Mouse (Mus musculus): ENCODE measurements at regions not wholly inside any gene's neighbourhood (a gene's known extent, or its start where the extent isn't known, plus 50 kb on each side); places are given as distances from the start of the nearest gene placed in this dataset.
"Not testable (repeated sequence)": the region's sequence is repeated elsewhere in the genome, so short reads cannot be mapped to it uniquely, and the experiment has no call there.

DNA sequence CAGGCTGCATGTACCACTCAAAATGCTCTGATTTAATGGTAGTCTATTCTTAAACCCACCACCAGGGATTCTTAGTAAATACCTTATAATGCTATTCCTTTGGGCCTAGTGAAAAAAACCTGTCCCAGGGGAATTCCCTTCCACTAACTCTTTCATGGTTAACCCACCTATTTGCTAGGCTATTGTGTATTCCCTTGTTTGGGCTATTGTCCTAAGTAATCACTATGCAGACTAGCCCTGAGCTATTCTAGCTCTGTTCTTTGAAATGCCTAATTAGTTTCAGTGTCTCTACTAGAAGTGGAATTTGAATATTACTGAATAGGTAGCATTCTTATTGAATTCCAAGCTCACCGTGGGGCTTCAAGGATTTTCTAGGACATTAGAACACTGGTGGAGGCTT lies 620.6 kb upstream of the Pom121l12 start:
- WGBS, result 43% methylated on average over 1 of the region's 1 CpGs
- Histone ChIP-seq H3K27ac (replicated peaks) (no peak overlapping the region), H3K36me3 (no peaks in the 10 kb centered on the region), H3K4me1 (replicated peaks) (no peaks in the 10 kb centered on the region), H3K9ac (no peak overlapping the region), H3K27me3 (no peaks in the 10 kb centered on the region), H3K4me2 (no peak overlapping the region), H3K9me3 (no peaks in the 10 kb centered on the region), H3K4me3 (no peak overlapping the region)
- no peak for ATAC-seq (ENCODE audit: low read depth)

- Histone ChIP-seq H3K9ac (no peak overlapping the region), H3K27ac (replicated peaks) (no peak overlapping the region), H3K4me2 (no peak overlapping the region), H3K4me3 (no peak overlapping the region), H3K36me3 (no peaks in the 10 kb centered on the region), H3K4me1 (replicated peaks) (no peaks in the 10 kb centered on the region), H3K9me3 (no peaks in the 10 kb centered on the region), H3K27me3 (no peaks in the 10 kb centered on the region)
- WGBS, result 84% methylated on average over 3 of the region's 3 CpGs
- ATAC-seq (ENCODE audit: low read depth), result no peak
These were observed 582.4 kb upstream of the Pom121l12 start for GRCm38 (mm10) chr11:14016637-14017036.

- H3K4me3 ChIP-seq, result no peak overlapping the region
These were observed 567.5 kb upstream of the Pom121l12 start for GRCm38 (mm10) chr11:14031412-14032122.

GRCm38 (mm10) chr11:14032498-14032897 lies 566.6 kb upstream of the Pom121l12 start:
- not testable (repeated sequence) for H3K4me3 ChIP-seq; H3K36me3 ChIP-seq; H3K4me2 ChIP-seq; H3K4me1 ChIP-seq (replicated peaks); H3K9ac ChIP-seq; H3K27ac ChIP-seq (replicated peaks); ATAC-seq (ENCODE audit: low read depth); H3K9me3 ChIP-seq; H3K27me3 ChIP-seq
- 80% methylated on average over 6 of the region's 6 CpGs for WGBS

More at GRCm38 (mm10) chr11:14031412-14032122, 567.5 kb upstream of the Pom121l12 start:
- Histone ChIP-seq H3K9me3 (no peaks in the 10 kb centered on the region), H3K27ac (replicated peaks) (no peak overlapping the region), H3K27me3 (no peaks in the 10 kb centered on the region), H3K4me1 (replicated peaks) (no peaks in the 10 kb centered on the region; the same call in 1 of the 2 replicates), H3K4me2 (no peak overlapping the region), H3K9ac (no peak overlapping the region), H3K36me3 (no peaks in the 10 kb centered on the region)
- peak; percentile 74 for ATAC-seq (ENCODE audit: low read depth)

DNA sequence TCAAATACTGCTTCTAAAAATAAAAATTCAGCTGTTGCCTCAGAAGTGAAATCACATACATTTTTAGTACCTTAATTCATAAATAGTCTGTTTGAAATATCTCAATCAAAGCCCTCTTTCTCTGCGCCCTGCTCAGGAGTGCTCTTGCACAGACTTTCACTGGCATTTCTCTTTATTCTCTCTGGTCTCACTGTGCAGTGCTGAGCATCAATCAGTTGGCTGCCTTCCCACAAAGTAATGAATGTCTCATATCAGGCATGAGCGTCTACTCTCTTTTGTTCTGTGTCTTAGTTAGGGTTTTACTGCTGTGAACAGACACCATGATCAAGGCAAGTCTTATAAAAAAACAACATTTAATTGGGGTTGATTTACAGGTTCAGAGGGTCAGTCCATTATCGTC lies 540.0 kb upstream of the Pom121l12 start:
- 57% methylated on average over 3 of the region's 3 CpGs for WGBS
- Histone ChIP-seq H3K4me1 (replicated peaks) (no peaks in the 10 kb centered on the region), H3K27me3 (no peaks in the 10 kb centered on the region), H3K27ac (replicated peaks) (no peak overlapping the region), H3K4me3 (no peak overlapping the region), H3K9ac (no peak overlapping the region), H3K36me3 (no peaks in the 10 kb centered on the region), H3K4me2 (no peak overlapping the region), H3K9me3 (no peaks in the 10 kb centered on the region)
- ATAC-seq (ENCODE audit: low read depth), result no peak

DNA sequence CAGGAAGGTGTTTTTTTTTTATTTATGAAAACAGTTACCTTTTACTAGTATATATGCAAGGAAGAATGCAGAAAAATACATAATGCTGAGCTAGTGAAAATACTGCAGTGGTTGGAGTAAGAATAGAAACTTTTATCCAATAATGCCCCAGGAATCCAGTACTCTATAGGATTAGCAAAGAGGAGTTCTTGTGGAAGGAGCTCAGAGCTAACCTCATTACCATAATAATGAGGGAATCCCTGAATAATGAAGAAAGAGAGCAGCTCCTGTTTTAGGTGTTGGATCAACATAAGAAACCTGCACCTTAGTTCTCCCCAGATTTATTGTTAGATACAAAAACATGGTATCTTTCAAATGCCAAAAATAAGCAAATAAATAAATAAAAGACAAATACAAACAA lies 527.0 kb upstream of the Pom121l12 start:
- no peak overlapping the region for H3K4me3 ChIP-seq
- no peaks in the 10 kb centered on the region for H3K36me3 ChIP-seq
- no peaks in the 10 kb centered on the region for H3K27me3 ChIP-seq
- ATAC-seq (ENCODE audit: low read depth), result no peak
- H3K9ac ChIP-seq, result no peak overlapping the region
- H3K4me2 ChIP-seq, result no peak overlapping the region
- no peaks in the 10 kb centered on the region for H3K4me1 ChIP-seq (replicated peaks)
- H3K27ac ChIP-seq (replicated peaks), result no peak overlapping the region
- H3K9me3 ChIP-seq, result no peaks in the 10 kb centered on the region

- WGBS, result 87% methylated on average over 5 of the region's 5 CpGs
- ATAC-seq (ENCODE audit: low read depth), result no peak
These were observed 526.5 kb upstream of the Pom121l12 start for GRCm38 (mm10) chr11:14072570-14072969.

More at GRCm38 (mm10) chr11:14072570-14072969, 526.5 kb upstream of the Pom121l12 start:
- Histone ChIP-seq H3K27me3 (no peaks in the 10 kb centered on the region), H3K4me2 (no peak overlapping the region), H3K4me3 (no peak overlapping the region), H3K9ac (no peak overlapping the region), H3K36me3 (no peaks in the 10 kb centered on the region), H3K9me3 (no peaks in the 10 kb centered on the region), H3K27ac (replicated peaks) (no peak overlapping the region), H3K4me1 (replicated peaks) (no peaks in the 10 kb centered on the region)

Measured in neural tube, embryonic 13.5 days (tissue).